Mouse (Mus musculus): Measurements from ENCODE around the gene Eif5a.

Eif5a gene

GRCm38 (mm10) chr11:69902972-69903371 lies 18.8 kb downstream of the Eif5a start:
- DNase-seq (ENCODE audit: low read depth) = no peak

- no peak for DNase-seq (ENCODE audit: low read depth)
These were observed 19.8 kb downstream of the Eif5a start for GRCm38 (mm10) chr11:69901993-69902392.

GRCm38 (mm10) chr11:69901406-69901846 lies 20.3 kb downstream of the Eif5a start:
- DNase-seq (ENCODE audit: low read depth) = peak; percentile 94

GRCm38 (mm10) chr11:69900471-69901405 lies 21.0 kb downstream of the Eif5a start, which contains the start of the genes 2810408A11Rik and Neurl4:
TSS of gene 2810408A11Rik (minus strand) at chr11:69900987.
TSS of gene Neurl4 (plus strand) at chr11:69901072.
- peak; percentile 82 for DNase-seq (ENCODE audit: low read depth)

- no peak for DNase-seq (ENCODE audit: low read depth)
These were observed 21.9 kb downstream of the Eif5a start for GRCm38 (mm10) chr11:69899870-69900269.

- no peak for DNase-seq (ENCODE audit: low read depth)
These were observed 26.5 kb downstream of the Eif5a start, which contains the start of gene Acap1 for GRCm38 (mm10) chr11:69895291-69895690. TSS of gene Acap1 (minus strand) at chr11:69895539.

GRCm38 (mm10) chr11:69894671-69895070 lies 27.1 kb downstream of the Eif5a start:
- DNase-seq (ENCODE audit: low read depth) = no peak

GRCm38 (mm10) chr11:69891482-69891881 lies 30.3 kb downstream of the Eif5a start:
- DNase-seq (ENCODE audit: low read depth) = no peak

- DNase-seq (ENCODE audit: low read depth) = no peak
These were observed 34.7 kb downstream of the Eif5a start for GRCm38 (mm10) chr11:69886907-69887635.

- no peak for DNase-seq (ENCODE audit: low read depth)
These were observed 37.1 kb downstream of the Eif5a start for GRCm38 (mm10) chr11:69884663-69885062.

- no peak for DNase-seq (ENCODE audit: low read depth)
These were observed 37.5 kb downstream of the Eif5a start for GRCm38 (mm10) chr11:69884240-69884639.

- DNase-seq (ENCODE audit: low read depth) = no peak
These were observed 38.1 kb downstream of the Eif5a start for GRCm38 (mm10) chr11:69883527-69884151.

- no peak for DNase-seq (ENCODE audit: low read depth)
These were observed 38.7 kb downstream of the Eif5a start for GRCm38 (mm10) chr11:69883066-69883465.

- no peak for DNase-seq (ENCODE audit: low read depth)
These were observed 39.7 kb downstream of the Eif5a start for GRCm38 (mm10) chr11:69881787-69882670.

- DNase-seq (ENCODE audit: low read depth) = peak; percentile 89
These were observed 40.7 kb downstream of the Eif5a start, which contains the start of gene Kctd11 for GRCm38 (mm10) chr11:69880853-69881603. TSS of gene Kctd11 (minus strand) at chr11:69881406.

GRCm38 (mm10) chr11:69880506-69880852 lies 41.3 kb downstream of the Eif5a start:
- DNase-seq (ENCODE audit: low read depth) = peak; percentile 77

GRCm38 (mm10) chr11:69879711-69880110 lies 42.0 kb downstream of the Eif5a start:
- no peak for DNase-seq (ENCODE audit: low read depth)

- no peak for DNase-seq (ENCODE audit: low read depth)
These were observed 42.8 kb downstream of the Eif5a start for GRCm38 (mm10) chr11:69878952-69879351.

- no peak for DNase-seq (ENCODE audit: low read depth)
These were observed 43.4 kb downstream of the Eif5a start for GRCm38 (mm10) chr11:69878399-69878798.

GRCm38 (mm10) chr11:69877878-69878277 lies 43.9 kb downstream of the Eif5a start, which contains the start of gene Tmem95:
TSS of gene Tmem95 (minus strand) at chr11:69878018.
- no peak for DNase-seq (ENCODE audit: low read depth)
